Mouse (Mus musculus) heart, embryonic 10.5 days (tissue): ENCODE measurements around the gene Cacna1b. TPM values are rescaled to one million over a fixed set of nuclear protein-coding genes. Genes with fewer than 3 reads are reported as not detected.

Experiments
- DNase-seq: peaks from one replicate; pipeline ENCODE4 v3.0.0-alpha.2; 2017; ENCODE audit warnings: low spot score
- H3K27ac ChIP-seq: fragments of 300-500 bp; sonication (generic); 2 replicates; pipeline ENCODE4 v1.5.1; 2016; ENCODE audit warnings: mild to moderate bottlenecking
- H3K27me3 ChIP-seq: fragments of 300-500 bp; sonication (generic); 2 replicates; pipeline ENCODE4 v1.6.1; 2016; ENCODE audit warnings: mild to moderate bottlenecking; ENCODE audit not compliant: poor library complexity, insufficient read depth, severe bottlenecking
- H3K36me3 ChIP-seq: fragments of 300-500 bp; sonication (generic); 2 replicates; pipeline ENCODE4 v1.6.1; 2016; ENCODE audit warnings: mild to moderate bottlenecking, moderate library complexity
- H3K4me1 ChIP-seq: fragments of 300-500 bp; sonication (generic); 2 replicates; pipeline ENCODE4 v1.6.1; 2016; ENCODE audit warnings: mild to moderate bottlenecking
- H3K4me3 ChIP-seq: fragments of 300-500 bp; sonication (generic); 2 replicates; pipeline ENCODE4 v1.5.1; 2016; ENCODE audit warnings: mild to moderate bottlenecking, moderate library complexity
- H3K9me3 ChIP-seq: fragments of 300-500 bp; sonication (generic); 2 replicates; pipeline ENCODE4 v1.6.1; 2016; ENCODE audit warnings: mild to moderate bottlenecking, moderate library complexity
- WGBS: fragments of 180-500 bp; shearing (Covaris S2); methylation state at CpG from one replicate; pipeline ENCODE4 v1.1.7; 2016; 5-methylcytosine and 5-hydroxymethylcytosine counted together
- polyA plus RNA-seq: library from polyadenylated mRNA; unstranded; fragments of >200 nt; fragmentation: Nextera tagmentation; extraction: Ambion mirVana; gene quantifications from 2 replicates; pipeline ENCODE4 v1.2.1, GENCODE M21; 2016

Cacna1b gene
- polyA plus RNA-seq, 1 experiment from 2014 or later = 0.57 TPM

- Histone ChIP-seq H3K9me3 (no peaks in the 10 kb centered on the region), H3K4me1 (peaks cover 11% of the 10 kb centered on the region; the same call in 1 of the 2 replicates), H3K27ac (no peak overlapping the region), H3K36me3 (no peaks in the 10 kb centered on the region), H3K27me3 (peaks cover 41% of the 10 kb centered on the region), H3K4me3 (no peak overlapping the region)
- no peak for DNase-seq
- 31% methylated on average over 7 of the region's 7 CpGs for WGBS
Observed at GRCm38 (mm10) chr2:24608765-24609138, 154.2 kb downstream of the Cacna1b start.

- Histone ChIP-seq H3K27me3 (peaks cover 41% of the 10 kb centered on the region), H3K9me3 (no peaks in the 10 kb centered on the region), H3K4me1 (peaks cover 11% of the 10 kb centered on the region; the same call in 1 of the 2 replicates), H3K4me3 (peak overlapping the region; percentile 39; the same call in 1 of the 2 replicates), H3K27ac (0 out of 2 replicates have a peak overlapping the region, but pooled peaks have one; percentile 3), H3K36me3 (no peaks in the 10 kb centered on the region)
- WGBS = 24% methylated on average over 13 of the region's 13 CpGs
- no peak for DNase-seq
Observed at GRCm38 (mm10) chr2:24607905-24608764, 154.8 kb downstream of the Cacna1b start.

- peak; percentile 74 for DNase-seq
- Histone ChIP-seq H3K27ac (no peak overlapping the region), H3K4me3 (no peak overlapping the region), H3K36me3 (no peaks in the 10 kb centered on the region), H3K4me1 (peaks cover 11% of the 10 kb centered on the region; the same call in 1 of the 2 replicates), H3K9me3 (no peaks in the 10 kb centered on the region), H3K27me3 (peaks cover 41% of the 10 kb centered on the region)
- 89% methylated on average over 15 of the region's 15 CpGs for WGBS
Observed at GRCm38 (mm10) chr2:24606531-24606930, 156.4 kb downstream of the Cacna1b start.

- DNase-seq = no peak
- no peaks in the 10 kb centered on the region for H3K36me3 ChIP-seq
- no peaks in the 10 kb centered on the region for H3K9me3 ChIP-seq
- no peak overlapping the region for H3K4me3 ChIP-seq
- H3K4me1 ChIP-seq = peaks cover 11% of the 10 kb centered on the region; the same call in 1 of the 2 replicates
- H3K27me3 ChIP-seq = peaks cover 40% of the 10 kb centered on the region
- H3K27ac ChIP-seq = no peak overlapping the region
- WGBS = 69% methylated on average over 4 of the region's 4 CpGs
Observed at GRCm38 (mm10) chr2:24605096-24605495, 157.9 kb downstream of the Cacna1b start.

GRCm38 (mm10) chr2:24589426-24589825 is 173.5 kb downstream of the Cacna1b start:
- H3K27me3 ChIP-seq = no peaks in the 10 kb centered on the region
- no peak for DNase-seq
- H3K4me1 ChIP-seq = no peaks in the 10 kb centered on the region
- no peak overlapping the region for H3K27ac ChIP-seq
- WGBS = 84% methylated on average over 4 of the region's 4 CpGs
- no peak overlapping the region for H3K4me3 ChIP-seq
- no peaks in the 10 kb centered on the region for H3K36me3 ChIP-seq
- H3K9me3 ChIP-seq = 0 out of 2 replicates have a peak, but pooled peaks cover 8% of the 10 kb centered on the region

GRCm38 (mm10) chr2:24587999-24588398 is 175.0 kb downstream of the Cacna1b start:
- DNase-seq = no peak
- H3K27ac ChIP-seq = no peak overlapping the region
- no peaks in the 10 kb centered on the region for H3K27me3 ChIP-seq
- no peaks in the 10 kb centered on the region for H3K36me3 ChIP-seq
- H3K4me3 ChIP-seq = no peak overlapping the region
- H3K4me1 ChIP-seq = no peaks in the 10 kb centered on the region
- H3K9me3 ChIP-seq = 0 out of 2 replicates have a peak, but pooled peaks cover 8% of the 10 kb centered on the region

- 23% methylated on average over 3 of the region's 3 CpGs for WGBS
- Histone ChIP-seq H3K27ac (no peak overlapping the region), H3K9me3 (no peaks in the 10 kb centered on the region), H3K36me3 (no peaks in the 10 kb centered on the region), H3K4me3 (no peak overlapping the region), H3K27me3 (peaks cover 4% of the 10 kb centered on the region), H3K4me1 (no peaks in the 10 kb centered on the region)
- no peak for DNase-seq
Observed at GRCm38 (mm10) chr2:24574616-24575015, 188.3 kb downstream of the Cacna1b start.

- no peaks in the 10 kb centered on the region for H3K4me1 ChIP-seq
- H3K27me3 ChIP-seq = peaks cover 10% of the 10 kb centered on the region
- H3K4me3 ChIP-seq = no peak overlapping the region
- H3K27ac ChIP-seq = no peak overlapping the region
- no peaks in the 10 kb centered on the region for H3K9me3 ChIP-seq
- H3K36me3 ChIP-seq = no peaks in the 10 kb centered on the region
- 70% methylated on average over 1 of the region's 1 CpGs for WGBS
- no peak for DNase-seq
Observed at GRCm38 (mm10) chr2:24570917-24571316, 192.0 kb downstream of the Cacna1b start.

- no peaks in the 10 kb centered on the region for H3K36me3 ChIP-seq
- H3K4me1 ChIP-seq = no peaks in the 10 kb centered on the region
- no peaks in the 10 kb centered on the region for H3K9me3 ChIP-seq
- H3K27me3 ChIP-seq = peaks cover 10% of the 10 kb centered on the region
- no peak overlapping the region for H3K4me3 ChIP-seq
- no peak for DNase-seq
- no peak overlapping the region for H3K27ac ChIP-seq
- WGBS = 16% methylated on average over 3 of the region's 3 CpGs
Observed at GRCm38 (mm10) chr2:24568555-24568954, 194.4 kb downstream of the Cacna1b start.

GRCm38 (mm10) chr2:24562547-24563290 is 200.2 kb downstream of the Cacna1b start:
- Histone ChIP-seq H3K27me3 (peaks cover 2% of the 10 kb centered on the region; the same call in 1 of the 2 replicates), H3K27ac (no peak overlapping the region), H3K4me1 (peaks cover 3% of the 10 kb centered on the region; the same call in 1 of the 2 replicates), H3K9me3 (no peaks in the 10 kb centered on the region), H3K36me3 (no peaks in the 10 kb centered on the region), H3K4me3 (no peak overlapping the region)
- DNase-seq = no peak
- WGBS = 68% methylated on average over 7 of the region's 7 CpGs

GRCm38 (mm10) chr2:24561946-24562345 is 201.0 kb downstream of the Cacna1b start:
- H3K27ac ChIP-seq = no peak overlapping the region
- no peak for DNase-seq
- H3K4me1 ChIP-seq = peaks cover 3% of the 10 kb centered on the region; the same call in 1 of the 2 replicates
- 72% methylated on average over 6 of the region's 6 CpGs for WGBS
- no peaks in the 10 kb centered on the region for H3K36me3 ChIP-seq
- no peak overlapping the region for H3K4me3 ChIP-seq
- H3K9me3 ChIP-seq = no peaks in the 10 kb centered on the region
- H3K27me3 ChIP-seq = no peaks in the 10 kb centered on the region

GRCm38 (mm10) chr2:24560201-24560600 is 202.8 kb downstream of the Cacna1b start:
- DNase-seq = no peak
- Histone ChIP-seq H3K9me3 (no peaks in the 10 kb centered on the region), H3K4me1 (peaks cover 3% of the 10 kb centered on the region; the same call in 1 of the 2 replicates), H3K4me3 (no peak overlapping the region), H3K27me3 (no peaks in the 10 kb centered on the region), H3K27ac (no peak overlapping the region), H3K36me3 (no peaks in the 10 kb centered on the region)
- 60% methylated on average over 5 of the region's 5 CpGs for WGBS

- Histone ChIP-seq H3K27me3 (no peaks in the 10 kb centered on the region), H3K27ac (peak overlapping the region; percentile 47; the same call in 1 of the 2 replicates), H3K4me3 (no peak overlapping the region), H3K9me3 (no peaks in the 10 kb centered on the region), H3K36me3 (no peaks in the 10 kb centered on the region), H3K4me1 (peaks cover 20% of the 10 kb centered on the region)
- DNase-seq = no peak
- WGBS = 40% methylated on average over 6 of the region's 6 CpGs
Observed at GRCm38 (mm10) chr2:24556347-24556746, 206.6 kb downstream of the Cacna1b start.
